Mouse (Mus musculus) thymus, adult 2 months (tissue): ENCODE data around the gene Pagr1a. TPM values are rescaled to one million over a fixed set of nuclear protein-coding genes. Genes with fewer than 3 reads are reported as not detected.

ENCODE experiments used
- DNase-seq: peaks from one replicate; pipeline ENCODE4 v3.0.0; 2021
- H3K27ac ChIP-seq: fragments of 200-500 bp; 2 replicates; pipeline ENCODE4 v1.5.1; 2012; ENCODE audit warnings: low read length, control low read depth; ENCODE audit not compliant: control insufficient read depth, insufficient read depth
- H3K27me3 ChIP-seq: fragments of 200-500 bp; 2 replicates; pipeline ENCODE4 v1.6.1; 2012; ENCODE audit warnings: mild to moderate bottlenecking, low read length, moderate library complexity, mixed read lengths; ENCODE audit not compliant: control insufficient read depth, insufficient read depth
- H3K36me3 ChIP-seq: fragments of 200-500 bp; 2 replicates; pipeline ENCODE4 v1.6.1; 2012; ENCODE audit warnings: mild to moderate bottlenecking, low read length, moderate library complexity; ENCODE audit not compliant: control insufficient read depth, insufficient read depth
- H3K4me1 ChIP-seq: fragments of 200-500 bp; replicated peaks from 2 replicates; pipeline ENCODE4 v1.6.1; 2012; ENCODE audit warnings: low read length; ENCODE audit not compliant: control insufficient read depth, insufficient read depth
- H3K4me3 ChIP-seq: fragments of 200-500 bp; 2 replicates; pipeline ENCODE4 v1.5.1; 2012; ENCODE audit warnings: mild to moderate bottlenecking, low read length, control low read depth, moderate library complexity; ENCODE audit not compliant: control insufficient read depth, insufficient read depth
- CTCF ChIP-seq: fragments of 200-500 bp; IDR thresholded peaks from 2 replicates; pipeline ENCODE4 v1.5.1; 2012; ENCODE audit warnings: mild to moderate bottlenecking, control low read depth, low read length, moderate library complexity, borderline replicate concordance; ENCODE audit not compliant: control insufficient read depth, poor library complexity, insufficient read depth; ENCODE audit errors: extremely low read depth
- POLR2A ChIP-seq: fragments of 200-500 bp; IDR thresholded peaks from 2 replicates; pipeline ENCODE4 v1.6.1; 2012; ENCODE audit warnings: mild to moderate bottlenecking, low read length, control low read depth, moderate library complexity; ENCODE audit not compliant: control insufficient read depth, poor library complexity, insufficient read depth; ENCODE audit errors: extremely low read depth
- WGBS: fragments of 180-500 bp; shearing (Covaris S2); methylation state at CpG from one replicate; pipeline ENCODE4 v1.1.7; 2018; 5-methylcytosine and 5-hydroxymethylcytosine counted together
- polyA plus RNA-seq: library from polyadenylated mRNA; depleted of rRNA; stranded (reverse); fragments of >200 nt; gene quantifications from 2 replicates; pipeline ENCODE4 v1.2.3, GENCODE M21; 2012; rRNA removed

Pagr1a gene
- polyA plus RNA-seq, result 11.9 and 12.7 TPM in 2 replicates

- TF ChIP-seq POLR2A, result peak; percentile 84
- TF ChIP-seq CTCF, result peak; percentile 99
- Histone ChIP-seq H3K4me1 (peaks cover 70% of the 10 kb centered on the region), H3K27me3 (no peaks in the 10 kb centered on the region), H3K36me3 (no peaks in the 10 kb centered on the region), H3K27ac (peak within 1 kb of the TSS; percentile 82), H3K4me3 (peak within 1 kb of the TSS; percentile 85)
- peak; percentile 95 for DNase-seq
- WGBS, result 2% methylated on average over 39 of the region's 39 CpGs
These were observed at the start of gene Pagr1a for GRCm38 (mm10) chr7:127016971-127017949. TSS of gene Pagr1a (minus strand) at chr7:127017352.

DNA sequence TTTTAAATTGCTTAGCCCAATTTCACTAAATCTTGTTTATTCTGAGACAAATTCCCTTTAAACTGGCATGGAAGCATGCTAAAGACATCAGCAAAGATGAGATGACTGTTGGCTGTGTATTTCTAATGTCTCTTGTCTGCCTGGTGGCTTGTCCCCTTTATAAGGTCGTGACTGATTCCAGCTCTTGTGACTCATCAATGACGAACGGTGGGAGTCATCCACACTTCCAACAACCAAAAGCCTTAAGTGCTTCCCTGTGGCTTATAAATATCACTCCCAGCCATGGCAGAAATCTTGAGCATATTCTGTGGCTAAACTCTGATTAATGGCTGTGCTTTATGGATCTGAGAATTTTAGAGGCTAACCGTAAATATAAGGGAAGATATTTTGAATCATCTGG lies 49.2 kb upstream of the Pagr1a start:
- Histone ChIP-seq H3K4me3 (no peak overlapping the region), H3K27me3 (no peaks in the 10 kb centered on the region), H3K36me3 (no peaks in the 10 kb centered on the region), H3K4me1 (no peaks in the 10 kb centered on the region; the same call in 1 of the 2 replicates), H3K27ac (no peak overlapping the region)
- DNase-seq, result no peak
- WGBS, result 95% methylated on average over 4 of the region's 4 CpGs
- no peak for TF ChIP-seq CTCF
- TF ChIP-seq POLR2A, result no peak

DNA sequence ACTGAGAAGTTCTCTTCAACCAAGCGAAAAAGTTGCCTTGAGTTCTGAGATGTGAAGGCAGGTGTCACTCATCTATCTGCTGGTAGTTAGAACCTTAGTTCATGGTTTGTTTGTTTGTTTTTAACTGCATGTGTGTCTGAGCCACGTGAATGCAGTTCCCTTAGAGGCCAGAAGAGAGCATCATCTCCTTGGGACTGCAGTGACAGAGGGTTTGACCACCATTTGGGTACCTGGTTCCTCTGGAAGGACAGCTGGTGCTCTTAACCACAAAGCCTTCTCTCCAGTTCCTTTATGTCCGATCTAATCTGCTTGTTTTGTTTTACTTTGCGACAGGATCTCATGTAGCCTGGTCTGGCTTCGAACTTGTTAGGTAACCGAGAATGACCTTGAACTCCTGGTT lies 48.4 kb upstream of the Pagr1a start:
- H3K4me3 ChIP-seq, result no peak overlapping the region
- 78% methylated on average over 6 of the region's 6 CpGs for WGBS
- no peak for TF ChIP-seq POLR2A
- TF ChIP-seq CTCF, result no peak
- DNase-seq, result no peak
- no peaks in the 10 kb centered on the region for H3K4me1 ChIP-seq
- H3K36me3 ChIP-seq, result no peaks in the 10 kb centered on the region
- H3K27me3 ChIP-seq, result no peaks in the 10 kb centered on the region
- H3K27ac ChIP-seq, result no peak overlapping the region

- no peaks in the 10 kb centered on the region; the same call in 1 of the 2 replicates for H3K4me1 ChIP-seq
These were observed 38.0 kb upstream of the Pagr1a start for GRCm38 (mm10) chr7:127055026-127055585.

GRCm38 (mm10) chr7:127041851-127042672 lies 24.9 kb upstream of the Pagr1a start, which contains the start of gene Kif22:
TSS of gene Kif22 (minus strand) at chr7:127042471.
- Histone ChIP-seq H3K27ac (peak within 1 kb of the TSS; percentile 27; the same call in 1 of the 2 replicates), H3K4me1 (peaks cover 12% of the 10 kb centered on the region), H3K36me3 (no peaks in the 10 kb centered on the region; the same call in 1 of the 2 replicates), H3K27me3 (no peaks in the 10 kb centered on the region), H3K4me3 (peak within 1 kb of the TSS; percentile 100)
- DNase-seq, result peak; percentile 91
- TF ChIP-seq CTCF (no peak), POLR2A (0 out of 2 replicates have a peak, but pooled peaks have one; percentile 32)
- under 1% methylated on average over 53 of the region's 53 CpGs for WGBS

More at GRCm38 (mm10) chr7:127055026-127055585, 38.0 kb upstream of the Pagr1a start:
- Histone ChIP-seq H3K27ac (no peak overlapping the region), H3K36me3 (no peaks in the 10 kb centered on the region), H3K4me3 (no peak overlapping the region), H3K27me3 (no peaks in the 10 kb centered on the region)
- TF ChIP-seq CTCF (no peak), POLR2A (no peak)
- DNase-seq, result no peak
- WGBS, result 82% methylated on average over 5 of the region's 5 CpGs
